Mouse (Mus musculus) kidney, embryonic 14.5 days (tissue): ENCODE results near the gene Gin1. TPM values are rescaled to one million over a fixed set of nuclear protein-coding genes. Genes with fewer than 3 reads are reported as not detected.

ENCODE experiments used
- ATAC-seq: fragments of 200-750 bp; cut with Nextera tagmentation; 2 replicates; pipeline ENCODE4 v1.8.0; 2017; ENCODE audit warnings: moderate number of reproducible peaks, mild to moderate bottlenecking, moderate TSS enrichment, moderate library complexity; ENCODE audit not compliant: low FRiP score, low TSS enrichment
- H3K27ac ChIP-seq: fragments of 300-500 bp; sonication (generic); 2 replicates; pipeline ENCODE4 v1.5.1; 2014; ENCODE audit warnings: low read depth, mild to moderate bottlenecking, low read length, moderate library complexity, mixed read lengths
- H3K27me3 ChIP-seq: fragments of 300-500 bp; sonication (generic); 2 replicates; pipeline ENCODE4 v1.6.1; 2014; ENCODE audit warnings: mild to moderate bottlenecking, low read length; ENCODE audit not compliant: control insufficient read depth, insufficient read depth
- H3K36me3 ChIP-seq: fragments of 300-500 bp; sonication (generic); 2 replicates; pipeline ENCODE4 v1.6.1; 2014; ENCODE audit warnings: low read length, mixed read lengths; ENCODE audit not compliant: control insufficient read depth, insufficient read depth
- H3K4me1 ChIP-seq: fragments of 300-500 bp; sonication (generic); 2 replicates; pipeline ENCODE4 v1.6.1; 2014; ENCODE audit warnings: low read length, mixed read lengths; ENCODE audit not compliant: control insufficient read depth, insufficient read depth
- H3K4me2 ChIP-seq: fragments of 300-500 bp; sonication (generic); replicated peaks from 2 replicates; pipeline ENCODE4 v1.6.1; 2014; ENCODE audit warnings: low read depth, mild to moderate bottlenecking, low read length
- H3K4me3 ChIP-seq: fragments of 300-500 bp; sonication (generic); 2 replicates; pipeline ENCODE4 v1.5.1; 2014; ENCODE audit warnings: mild to moderate bottlenecking, low read length
- H3K9ac ChIP-seq: fragments of 300-500 bp; sonication (generic); 2 replicates; pipeline ENCODE4 v1.6.1; 2014; ENCODE audit warnings: low read depth, mild to moderate bottlenecking, low read length, moderate library complexity
- H3K9me3 ChIP-seq: fragments of 300-500 bp; sonication (generic); 2 replicates; pipeline ENCODE4 v1.6.1; 2016; ENCODE audit warnings: low read length; ENCODE audit not compliant: control insufficient read depth
- WGBS: fragments of 180-500 bp; shearing (Covaris S2); extraction: QIAGEN DNeasy Blood & Tissue Kit; methylation state at CpG from one replicate; pipeline ENCODE4 v1.1.7; 2014; 5-methylcytosine and 5-hydroxymethylcytosine counted together
- polyA plus RNA-seq: library from polyadenylated mRNA; unstranded; fragments of >200 nt; fragmentation: Nextera tagmentation; extraction: Ambion mirVana; gene quantifications from 2 replicates; pipeline ENCODE4 v1.2.1, GENCODE M21; 2014

Gin1 gene
- polyA plus RNA-seq: 20.3 and 22.6 TPM in 2 replicates

DNA sequence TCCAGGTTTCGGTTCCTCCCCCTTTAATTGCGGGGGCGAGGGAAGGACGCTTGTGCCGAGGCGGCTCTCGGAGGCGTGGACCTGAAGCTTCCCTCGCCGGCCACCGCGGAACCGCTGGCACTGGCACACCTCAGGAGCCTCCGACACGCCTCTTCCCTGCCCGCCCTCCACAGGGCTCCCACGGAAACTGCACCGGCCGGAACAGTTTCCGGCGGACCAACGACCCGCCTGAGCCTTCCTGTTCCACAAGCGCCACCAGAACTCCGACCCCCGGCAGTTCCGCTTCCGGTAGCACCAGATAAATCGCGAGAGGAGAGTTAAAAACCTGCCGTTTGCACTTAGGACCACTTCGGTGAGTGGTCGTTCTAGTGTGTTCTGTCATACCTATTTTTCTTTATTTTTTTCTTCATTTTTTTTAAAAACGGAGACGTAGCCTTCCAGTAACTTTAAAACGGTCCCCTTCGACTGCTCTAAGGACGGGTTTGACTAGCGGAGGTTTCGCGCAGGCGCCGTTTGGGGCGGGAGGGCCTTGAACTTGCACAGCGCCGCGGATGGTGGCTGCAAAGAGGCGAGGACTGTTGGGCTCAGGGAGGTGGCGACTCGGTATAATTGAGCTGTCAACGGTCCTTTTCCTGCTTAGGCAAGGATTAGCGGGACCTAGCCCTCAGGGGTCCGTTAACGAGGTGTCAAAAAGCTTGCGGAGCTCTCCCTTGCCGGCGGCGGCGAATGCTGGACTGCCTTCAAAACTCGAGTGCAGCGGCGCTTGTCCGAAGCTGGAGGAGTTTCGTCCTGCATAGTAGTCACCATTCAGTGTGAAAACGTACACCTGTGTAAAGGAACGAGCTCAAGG, at the start of gene Gin1, which contains the start of gene Ppip5k2:
Gene Gin1, plus strand, starts transcription at position 269 of the 850 bp plus-strand sequence.
Gene Ppip5k2, minus strand, starts transcription at position 508 of the 850 bp plus-strand sequence.
- peak within 1 kb of the TSS; percentile 81 for H3K9ac ChIP-seq
- no peaks in the 10 kb centered on the region for H3K9me3 ChIP-seq
- peak within 1 kb of the TSS; percentile 83 for H3K27ac ChIP-seq
- no peaks in the 10 kb centered on the region for H3K27me3 ChIP-seq
- peak within 1 kb of the TSS; percentile 94 for H3K4me3 ChIP-seq
- no peaks in the 10 kb centered on the region for H3K36me3 ChIP-seq
- peak; percentile 99 for ATAC-seq
- H3K4me1 ChIP-seq: 0 out of 2 replicates have a peak, but pooled peaks cover 6% of the 10 kb centered on the region
- under 1% methylated on average over 55 of the region's 66 CpGs for WGBS
- H3K4me2 ChIP-seq: peak within 1 kb of the TSS; percentile 54

DNA sequence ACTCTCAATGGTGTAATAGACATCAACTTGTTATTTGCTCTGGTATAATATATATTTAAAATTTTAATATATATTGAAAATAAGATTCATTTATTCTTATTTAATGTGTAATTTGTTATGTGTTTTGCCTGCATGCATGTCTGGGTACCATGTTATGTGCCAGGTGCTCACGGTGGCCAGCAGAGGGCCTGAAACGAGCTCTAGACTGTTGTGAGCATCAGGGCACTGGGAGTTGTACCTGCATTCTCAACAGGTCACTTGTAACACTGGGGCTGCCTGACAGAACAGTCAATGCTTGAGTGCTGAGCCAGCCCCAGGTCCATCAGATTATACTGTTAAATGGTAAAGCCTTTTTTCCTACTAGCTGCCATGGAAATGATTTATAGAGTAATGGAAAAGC, 43.2 kb upstream of the Gin1 start:
- no peak overlapping the region for H3K9ac ChIP-seq
- no peak for ATAC-seq
- 81% methylated on average over 2 of the region's 2 CpGs for WGBS
- H3K9me3 ChIP-seq: no peaks in the 10 kb centered on the region
- H3K27ac ChIP-seq: no peak overlapping the region
- no peak overlapping the region for H3K4me2 ChIP-seq
- H3K4me3 ChIP-seq: no peak overlapping the region
- H3K27me3 ChIP-seq: no peaks in the 10 kb centered on the region
- H3K36me3 ChIP-seq: peaks cover 27% of the 10 kb centered on the region
- H3K4me1 ChIP-seq: no peaks in the 10 kb centered on the region

DNA sequence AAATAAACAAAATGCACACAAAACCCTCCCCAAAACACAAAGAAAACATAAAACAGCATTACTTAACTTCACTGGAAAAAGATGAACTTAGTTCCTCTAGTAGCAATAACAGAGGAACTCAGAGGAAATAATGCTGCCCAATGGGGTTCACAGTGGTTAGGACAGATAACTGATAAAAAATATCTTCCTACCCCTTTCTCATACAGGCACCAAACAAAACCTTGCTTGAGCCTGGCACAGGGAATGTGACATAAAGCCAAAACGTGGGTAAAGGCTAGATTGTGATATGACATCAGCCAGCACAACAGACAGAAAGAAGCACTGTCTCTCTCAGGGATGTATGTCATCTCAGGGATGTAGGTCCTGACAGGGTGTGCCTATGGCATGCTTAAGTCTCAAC, 40.6 kb upstream of the Gin1 start:
- no peak overlapping the region for H3K27ac ChIP-seq
- no peak overlapping the region for H3K9ac ChIP-seq
- ATAC-seq: no peak
- peaks cover 32% of the 10 kb centered on the region for H3K36me3 ChIP-seq
- 93% methylated on average over 1 of the region's 1 CpGs for WGBS
- no peak overlapping the region for H3K4me3 ChIP-seq
- H3K27me3 ChIP-seq: no peaks in the 10 kb centered on the region
- H3K4me2 ChIP-seq: no peak overlapping the region
- no peaks in the 10 kb centered on the region for H3K4me1 ChIP-seq
- no peaks in the 10 kb centered on the region for H3K9me3 ChIP-seq

DNA sequence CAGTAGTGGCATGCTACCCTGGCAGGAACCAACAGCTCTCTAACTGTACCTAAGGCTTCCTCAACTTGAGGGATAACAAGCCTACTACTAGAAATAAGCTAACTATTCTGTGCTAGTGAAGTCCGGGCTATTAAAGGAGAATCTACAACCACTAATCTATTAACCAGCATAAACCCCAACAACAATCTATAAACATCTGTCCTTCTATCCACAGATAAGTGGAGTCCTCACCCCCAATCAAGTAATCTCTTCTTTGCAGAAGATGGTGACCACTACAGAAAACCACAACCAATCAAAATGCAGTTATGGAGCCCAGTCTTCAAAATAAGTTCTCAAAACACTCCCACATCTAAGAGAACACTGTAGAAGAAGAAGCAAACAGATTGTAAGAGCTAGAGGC, 26.9 kb upstream of the Gin1 start:
- H3K36me3 ChIP-seq: peaks cover 57% of the 10 kb centered on the region

DNA sequence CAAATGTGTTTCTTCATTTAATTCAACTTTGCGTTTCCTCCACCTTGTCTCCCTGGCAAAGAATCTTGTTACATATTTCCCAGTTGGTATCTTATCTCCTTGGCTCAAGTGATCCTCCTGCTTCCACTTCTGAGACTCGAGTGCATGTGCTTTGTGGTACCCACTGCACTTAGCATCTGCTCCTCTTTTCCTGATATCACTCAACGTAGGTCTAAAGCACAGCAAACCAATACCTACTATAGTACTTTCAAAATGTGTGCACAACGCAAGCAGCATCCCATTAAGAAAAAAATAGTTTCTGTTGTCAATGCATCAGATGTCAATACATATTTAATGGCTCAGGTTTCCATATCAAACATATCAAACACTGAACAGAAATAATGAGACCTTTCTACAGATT, 24.3 kb upstream of the Gin1 start:
- no peaks in the 10 kb centered on the region for H3K27me3 ChIP-seq
- H3K9ac ChIP-seq: no peak overlapping the region
- no peak overlapping the region for H3K27ac ChIP-seq
- no peak overlapping the region for H3K4me3 ChIP-seq
- no peaks in the 10 kb centered on the region for H3K9me3 ChIP-seq
- no peaks in the 10 kb centered on the region for H3K4me1 ChIP-seq
- H3K36me3 ChIP-seq: peaks cover 51% of the 10 kb centered on the region
- H3K4me2 ChIP-seq: no peak overlapping the region
- no peak for ATAC-seq
- 94% methylated on average over 4 of the region's 4 CpGs for WGBS

More for the DNA sequence above, 26.9 kb upstream of the Gin1 start:
- no peak overlapping the region for H3K27ac ChIP-seq
- no peak overlapping the region for H3K4me3 ChIP-seq
- no peak for ATAC-seq
- H3K4me1 ChIP-seq: no peaks in the 10 kb centered on the region
- H3K9ac ChIP-seq: no peak overlapping the region
- no peak overlapping the region for H3K4me2 ChIP-seq
- WGBS: 96% methylated on average over 1 of the region's 1 CpGs
- H3K27me3 ChIP-seq: no peaks in the 10 kb centered on the region
- H3K9me3 ChIP-seq: no peaks in the 10 kb centered on the region

DNA sequence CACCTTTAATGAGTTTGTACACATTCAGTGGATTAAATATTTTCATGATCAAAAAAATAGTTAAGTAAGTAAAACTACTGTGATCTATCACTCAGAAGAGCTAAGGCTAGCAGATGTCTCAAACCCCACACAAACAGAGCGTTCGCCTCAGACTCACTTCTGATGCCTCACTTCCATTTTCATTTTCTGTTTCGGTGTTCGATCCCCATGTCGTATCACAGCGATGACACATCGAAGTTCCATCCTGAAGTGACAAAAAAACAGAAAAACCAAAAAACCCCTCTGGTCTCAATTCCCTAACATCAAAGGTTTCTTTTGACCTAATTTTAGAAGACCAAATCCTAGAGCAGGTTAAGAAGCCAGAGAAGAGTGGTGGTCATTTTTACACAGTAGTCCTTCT, 23.7 kb upstream of the Gin1 start:
- ATAC-seq: no peak
- Histone ChIP-seq H3K27me3 (no peaks in the 10 kb centered on the region), H3K4me1 (no peaks in the 10 kb centered on the region), H3K36me3 (peaks cover 50% of the 10 kb centered on the region), H3K9ac (no peak overlapping the region), H3K4me3 (no peak overlapping the region), H3K4me2 (no peak overlapping the region), H3K27ac (no peak overlapping the region), H3K9me3 (no peaks in the 10 kb centered on the region)
- WGBS: 97% methylated on average over 7 of the region's 7 CpGs

DNA sequence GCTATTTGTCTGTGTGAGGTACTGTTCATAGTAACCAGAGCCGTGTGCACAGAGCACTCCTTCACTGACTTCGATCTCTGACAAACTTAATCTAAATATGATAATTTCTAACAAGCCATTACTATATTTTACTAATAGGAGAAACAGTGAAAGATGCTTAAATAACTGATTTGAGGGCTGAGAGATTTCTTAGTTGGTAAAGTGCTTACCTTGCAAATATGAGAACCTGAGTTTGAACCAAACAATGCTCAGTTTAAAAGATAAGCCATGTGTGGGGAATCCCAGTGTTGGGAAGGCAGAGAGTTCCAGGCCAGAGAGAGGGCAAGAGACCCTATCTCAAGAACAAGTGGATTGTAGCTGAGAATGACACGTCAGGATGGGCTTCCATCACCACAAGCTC, 21.8 kb upstream of the Gin1 start:
- no peak overlapping the region for H3K4me2 ChIP-seq
- 84% methylated on average over 3 of the region's 3 CpGs for WGBS
- no peak for ATAC-seq
- no peaks in the 10 kb centered on the region for H3K4me1 ChIP-seq
- H3K9me3 ChIP-seq: no peaks in the 10 kb centered on the region
- H3K4me3 ChIP-seq: no peak overlapping the region
- no peak overlapping the region for H3K9ac ChIP-seq
- H3K27ac ChIP-seq: no peak overlapping the region
- peaks cover 55% of the 10 kb centered on the region for H3K36me3 ChIP-seq
- H3K27me3 ChIP-seq: no peaks in the 10 kb centered on the region

DNA sequence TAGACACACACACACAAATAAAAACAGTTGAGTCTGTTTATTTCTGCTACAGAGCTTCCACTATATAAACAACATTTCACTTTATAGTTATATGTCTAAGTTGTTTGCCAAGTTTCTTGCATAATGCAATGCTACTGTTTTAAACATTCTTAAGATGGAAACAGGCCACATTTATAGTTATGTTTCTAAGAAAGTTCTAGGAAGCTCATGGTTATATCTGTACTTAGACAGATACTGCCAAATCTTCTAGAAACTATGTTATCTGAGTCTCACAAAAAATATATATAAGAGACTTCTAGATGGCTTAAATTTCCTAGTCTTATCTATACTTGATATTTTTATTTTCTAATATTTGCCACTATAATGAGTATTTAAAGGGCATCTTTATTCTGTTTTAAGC, 16.8 kb upstream of the Gin1 start:
- Histone ChIP-seq H3K36me3 (peaks cover 38% of the 10 kb centered on the region), H3K4me2 (no peak overlapping the region), H3K4me3 (no peak overlapping the region), H3K27ac (no peak overlapping the region), H3K9me3 (no peaks in the 10 kb centered on the region), H3K27me3 (no peaks in the 10 kb centered on the region), H3K9ac (no peak overlapping the region), H3K4me1 (no peaks in the 10 kb centered on the region)
- ATAC-seq: no peak

DNA sequence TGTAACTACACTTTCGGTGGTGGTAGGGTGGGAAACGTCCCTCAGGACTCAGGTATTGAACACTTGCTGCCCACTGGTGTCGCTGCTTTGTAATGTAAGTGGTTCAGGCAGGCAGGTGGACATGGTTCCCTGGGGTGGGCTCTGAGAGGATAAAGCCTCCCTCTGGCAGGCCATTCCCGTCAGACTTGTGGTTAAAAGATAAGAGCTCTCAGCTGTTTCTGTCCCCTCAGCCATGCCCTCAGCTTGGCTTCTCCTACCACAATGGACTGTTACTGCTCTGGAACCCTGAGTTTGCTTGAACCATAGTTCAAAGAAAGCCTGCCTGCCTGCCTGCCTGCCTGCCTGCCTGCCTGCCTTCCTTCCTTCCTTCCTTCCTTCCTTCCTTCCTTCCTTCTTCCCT, 15.6 kb upstream of the Gin1 start:
- H3K4me2 ChIP-seq: no peak overlapping the region
- no peaks in the 10 kb centered on the region for H3K4me1 ChIP-seq
- no peaks in the 10 kb centered on the region for H3K9me3 ChIP-seq
- H3K36me3 ChIP-seq: peaks cover 36% of the 10 kb centered on the region
- no peak overlapping the region for H3K9ac ChIP-seq
- H3K27me3 ChIP-seq: no peaks in the 10 kb centered on the region
- no peak overlapping the region for H3K4me3 ChIP-seq
- no peak for ATAC-seq
- no peak overlapping the region for H3K27ac ChIP-seq
- WGBS: 81% methylated on average over 4 of the region's 4 CpGs
